Mouse (Mus musculus): Measurements from ENCODE around the gene C77080.

DNA sequence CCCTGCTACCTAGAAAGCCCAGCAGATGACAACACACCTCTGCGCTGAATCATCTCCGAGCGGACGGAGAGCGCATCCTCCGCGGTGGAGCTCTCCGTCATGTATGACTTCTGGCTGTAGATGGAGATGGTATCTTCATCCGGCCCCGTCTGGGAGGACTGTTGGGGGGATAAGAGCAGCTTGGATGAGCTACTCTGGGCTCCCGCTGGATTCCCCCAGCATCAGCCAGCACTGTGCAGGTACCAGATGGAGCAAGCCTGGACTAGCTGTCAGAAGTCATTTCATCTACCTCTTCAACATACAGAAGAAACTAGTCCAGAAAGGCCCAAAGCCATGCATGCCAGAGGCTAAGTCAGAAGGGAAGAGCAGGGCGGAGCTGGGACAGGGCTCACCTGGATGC, 35.9 kb downstream of the C77080 start:
- TF ChIP-seq GATA1 (IDR thresholded peaks at IDR 0.05; ENCODE audit: borderline replicate concordance, low read length) (no peak), FLI1 (IDR thresholded peaks at IDR 0.05; ENCODE audit: low read length) (no peak)

Measured in megakaryocyte, embryonic 14.5 days (primary cell).